Mouse (Mus musculus) brain, embryonic 14.5 days (tissue): ENCODE results near the gene Sfrp4.

Experiments
- CTCF ChIP-seq: fragments of 200-500 bp; IDR thresholded peaks from 2 replicates; pipeline ENCODE4 v1.5.1; 2012; ENCODE audit warnings: inconsistent platforms, mild to moderate bottlenecking, moderate library complexity, borderline replicate concordance; ENCODE audit not compliant: insufficient read depth, insufficient read length; ENCODE audit errors: extremely low read depth
- POLR2A ChIP-seq: fragments of 200-500 bp; IDR thresholded peaks from 2 replicates; pipeline ENCODE4 v1.6.1; 2012; ENCODE audit warnings: mild to moderate bottlenecking, inconsistent platforms, borderline replicate concordance; ENCODE audit not compliant: poor library complexity, insufficient read depth, insufficient read length, severe bottlenecking; ENCODE audit errors: extremely low read depth

- TF ChIP-seq CTCF: no peak
- no peak for TF ChIP-seq POLR2A
Measured at GRCm38 (mm10) chr13:19674601-19675000, 51.7 kb downstream of the Sfrp4 start.
